Comparison of ENCODE assay signal across 19 mouse cellular contexts in the genomic region with DNA sequence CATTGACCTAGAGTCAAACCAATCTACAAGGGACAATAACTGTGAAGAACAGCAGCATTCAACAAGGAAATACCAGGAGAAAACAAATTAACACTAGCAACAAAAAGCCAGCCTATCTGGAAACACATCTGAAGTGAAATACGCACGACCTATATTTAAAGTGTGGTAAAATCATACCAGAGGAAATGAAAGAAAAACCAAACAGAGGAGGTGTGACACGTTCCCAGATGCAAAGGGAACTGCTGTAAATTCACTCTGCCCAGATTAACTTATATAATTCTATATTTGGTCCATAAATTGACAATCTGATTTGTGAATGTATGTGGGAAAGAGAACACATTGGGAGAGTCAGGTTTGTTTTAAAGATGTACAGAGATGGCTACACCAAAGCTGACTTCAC. TPM values are rescaled to one million over a fixed set of nuclear protein-coding genes. Genes with fewer than 3 reads are reported as not detected.
A peak's percentile ranks its signal among the peaks of the same experiment; 100 is the strongest.
DNase-seq lines count a peak whose midpoint lies in the region; ATAC-seq lines count a peak whose summit lies in the region.
"Had no signal": no experiment of that assay in that cellular context is flagged by ENCODE, and none has a peak within 500 bp of the region (broad histone marks: within the 10 kb centered on the region; RNA-seq: fewer than 3 reads in every experiment).

No protein-coding gene starts in this region.

- H3K27me3 ChIP-seq in heart, embryonic 11.5 days (ENCODE audit: control insufficient read depth, insufficient read depth, low read length), result no peaks in the 10 kb centered on the region
- H3K27me3 ChIP-seq: embryonic facial prominence, embryonic 12.5 days; forebrain, embryonic 13.5 days; forebrain, embryonic 15.5 days had no signal

- no peak for ATAC-seq in heart, embryonic 11.5 days (replicated peaks; ENCODE audit: insufficient number of reproducible peaks, low FRiP score, low TSS enrichment)
- ATAC-seq: forebrain, embryonic 13.5 days; forebrain, embryonic 15.5 days; forebrain, postnatal 0 days had no signal

- DNase-seq in heart, adult 11 months, result peak; percentile 2
- peak; percentile 48 for DNase-seq in brain, adult 2 months (ENCODE audit: low read depth, low spot score)
- peak; percentile 55 for DNase-seq in telencephalon, adult 2 months (ENCODE audit: low read depth, low spot score)
- no peak for DNase-seq in lung, postnatal 25 days (ENCODE audit: low spot score)
- DNase-seq: adrenal gland, adult 2 months; adrenal gland, postnatal 10 days; adrenal gland, postnatal 25 days; cerebellum, adult 11-12 months; cerebellum, adult 2 months; cerebellum, adult 9-10 months; cerebellum, postnatal 10 days; cerebellum, postnatal 25 days; forebrain, postnatal 0 days had no signal

- H3K9ac ChIP-seq in heart, embryonic 11.5 days (ENCODE audit: low read depth, low read length), result no peak overlapping the region
- H3K9ac ChIP-seq: embryonic facial prominence, embryonic 12.5 days; forebrain, embryonic 13.5 days; forebrain, embryonic 15.5 days; forebrain, postnatal 0 days had no signal

- H3K36me3 ChIP-seq in heart, embryonic 11.5 days (ENCODE audit: control insufficient read depth, insufficient read depth, low read length), result no peaks in the 10 kb centered on the region
- H3K36me3 ChIP-seq: embryonic facial prominence, embryonic 10.5 days; embryonic facial prominence, embryonic 12.5 days; forebrain, embryonic 15.5 days had no signal

- H3K9me3 ChIP-seq in heart, embryonic 11.5 days (replicated peaks; ENCODE audit: control insufficient read depth, low read length), result no peaks in the 10 kb centered on the region
- H3K9me3 ChIP-seq: embryonic facial prominence, embryonic 10.5 days; embryonic facial prominence, embryonic 12.5 days; forebrain, embryonic 13.5 days; forebrain, embryonic 15.5 days had no signal

- H3K27ac ChIP-seq in heart, embryonic 11.5 days (ENCODE audit: low read depth, low read length), result no peak overlapping the region
- H3K27ac ChIP-seq: embryonic facial prominence, embryonic 10.5 days; embryonic facial prominence, embryonic 12.5 days; forebrain, embryonic 13.5 days; forebrain, embryonic 15.5 days had no signal

- no peak overlapping the region for H3K4me2 ChIP-seq in heart, embryonic 11.5 days
- H3K4me2 ChIP-seq: embryonic facial prominence, embryonic 12.5 days; forebrain, embryonic 13.5 days; forebrain, embryonic 15.5 days had no signal

- no peaks in the 10 kb centered on the region; the same call in 1 of the 2 replicates for H3K4me1 ChIP-seq in heart, embryonic 11.5 days (ENCODE audit: control insufficient read depth, insufficient read depth, low read length)
- H3K4me1 ChIP-seq: embryonic facial prominence, embryonic 12.5 days had no signal

- H3K4me3 ChIP-seq in heart, embryonic 11.5 days (ENCODE audit: low read depth, low read length), result no peak overlapping the region
- H3K4me3 ChIP-seq: embryonic facial prominence, embryonic 10.5 days; embryonic facial prominence, embryonic 12.5 days; forebrain, embryonic 13.5 days; forebrain, embryonic 15.5 days had no signal

- 81% methylated on average over 3 of the region's 3 CpGs for WGBS in heart, embryonic 11.5 days (ENCODE audit: insufficient replicate concordance)

RNA-seq across cellular contexts. Expression of a gene that starts 2.7 kb away (rescaled TPM):
- 0.13 and 0.27 TPM in 2 replicates for polyA plus RNA-seq in heart, embryonic 11.5 days (2014; fragmentation: Nextera tagmentation; extraction: Ambion mirVana)
- polyA plus RNA-seq: forebrain, embryonic 11.5 days; forebrain, embryonic 15.5 days had no signal
